8 mouse cellular contexts compared by ENCODE assay signal in the genomic region with DNA sequence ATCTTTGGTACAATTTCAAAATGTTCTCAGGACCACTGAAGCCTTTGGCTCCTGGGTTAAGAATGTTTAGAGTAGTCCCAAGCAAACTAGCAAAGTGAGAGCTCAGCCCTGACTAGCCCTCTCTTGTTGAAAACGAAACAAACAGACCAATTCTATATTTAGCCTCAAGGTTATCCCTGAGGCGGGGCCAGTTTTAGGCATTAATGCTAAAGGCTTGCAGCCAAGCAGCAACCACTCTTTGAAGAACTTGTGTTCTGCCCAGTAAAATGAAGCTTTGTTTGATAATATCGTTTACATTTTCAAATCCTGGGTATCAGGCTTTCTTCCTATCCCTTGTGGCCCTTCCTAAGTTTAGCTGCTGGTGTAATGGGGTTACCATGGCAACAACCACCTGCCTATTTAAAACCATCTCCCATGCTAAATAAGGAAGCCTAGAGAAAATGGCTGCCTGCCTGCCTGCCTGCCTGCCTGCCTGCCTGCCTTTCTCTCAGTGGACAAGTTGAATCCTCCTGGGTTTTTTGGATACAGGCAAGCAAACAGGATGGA.
DNase-seq lines count a peak whose midpoint lies in the region; ATAC-seq and TF ChIP-seq lines count a peak whose summit lies in the region.

No protein-coding gene starts in this region.

- no peaks in the 10 kb centered on the region for H3K9me3 ChIP-seq in heart, postnatal 0 days (replicated peaks; ENCODE audit: control insufficient read depth, low read length)
- H3K9me3 ChIP-seq in limb, embryonic 15.5 days = no peaks in the 10 kb centered on the region

- no peaks in the 10 kb centered on the region for H3K27me3 ChIP-seq in heart, postnatal 0 days (ENCODE audit: control insufficient read depth, insufficient read depth, low read length)
- H3K27me3 ChIP-seq in limb, embryonic 15.5 days = no peaks in the 10 kb centered on the region
- H3K27me3 ChIP-seq in thymus, adult 2 months (ENCODE audit: control insufficient read depth, insufficient read depth, low read length) = no peaks in the 10 kb centered on the region

- no peak for TF ChIP-seq CTCF in heart, postnatal 0 days (IDR thresholded peaks at IDR 0.05; ENCODE audit: low read depth)
- TF ChIP-seq CTCF in thymus, adult 2 months (IDR thresholded peaks at IDR 0.05; ENCODE audit: borderline replicate concordance, control insufficient read depth, extremely low read depth, insufficient read depth, low read length, poor library complexity) = no peak

- TF ChIP-seq EP300 in heart, postnatal 0 days (IDR thresholded peaks at IDR 0.05; ENCODE audit: low read depth) = no peak

- no peak overlapping the region for H3K4me3 ChIP-seq in heart, postnatal 0 days (ENCODE audit: low read depth, low read length)
- no peak overlapping the region for H3K4me3 ChIP-seq in limb, embryonic 15.5 days
- no peak overlapping the region for H3K4me3 ChIP-seq in thymus, adult 2 months (ENCODE audit: control insufficient read depth, insufficient read depth, low read length)

- WGBS in heart, postnatal 0 days = 3% methylated on average over 3 of the region's 3 CpGs
- WGBS in limb, embryonic 15.5 days = 29% methylated on average over 3 of the region's 3 CpGs
- 9% methylated on average over 3 of the region's 3 CpGs for WGBS in thymus, adult 2 months

- no peak overlapping the region for H3K4me2 ChIP-seq in heart, postnatal 0 days (ENCODE audit: low read depth, low read length)
- H3K4me2 ChIP-seq in limb, embryonic 15.5 days = no peak overlapping the region

- H3K9ac ChIP-seq in heart, postnatal 0 days (replicated peaks; ENCODE audit: low read depth, low read length) = no peak overlapping the region
- no peak overlapping the region for H3K9ac ChIP-seq in limb, embryonic 15.5 days

- H3K27ac ChIP-seq in heart, postnatal 0 days (ENCODE audit: low read depth) = peak overlapping the region; percentile 68
- H3K27ac ChIP-seq in limb, embryonic 15.5 days = no peak overlapping the region
- no peak overlapping the region for H3K27ac ChIP-seq in thymus, adult 2 months (ENCODE audit: control insufficient read depth, insufficient read depth, low read length)

- peaks cover 62% of the 10 kb centered on the region for H3K4me1 ChIP-seq in heart, postnatal 0 days (ENCODE audit: control insufficient read depth, insufficient read depth)
- peaks cover 21% of the 10 kb centered on the region for H3K4me1 ChIP-seq in limb, embryonic 15.5 days
- H3K4me1 ChIP-seq in thymus, adult 2 months (replicated peaks; ENCODE audit: control insufficient read depth, insufficient read depth, low read length) = peaks cover 14% of the 10 kb centered on the region

- TF ChIP-seq POLR2A in thymus, adult 2 months (IDR thresholded peaks at IDR 0.05; ENCODE audit: control insufficient read depth, extremely low read depth, insufficient read depth, low read length, poor library complexity) = no peak

- no peaks in the 10 kb centered on the region for H3K36me3 ChIP-seq in heart, postnatal 0 days (replicated peaks; ENCODE audit: control insufficient read depth, insufficient read depth, low read length)
- H3K36me3 ChIP-seq in limb, embryonic 15.5 days = no peaks in the 10 kb centered on the region
- H3K36me3 ChIP-seq in thymus, adult 2 months (ENCODE audit: control insufficient read depth, insufficient read depth, low read length) = no peaks in the 10 kb centered on the region

- peak; percentile 42 for ATAC-seq in heart, postnatal 0 days (ENCODE audit: insufficient read depth, low read depth)
- ATAC-seq in limb, embryonic 15.5 days (ENCODE audit: insufficient number of reproducible peaks, low FRiP score, low TSS enrichment, low read depth) = peak; percentile 37; the same call in 1 of the 2 replicates

- DNase-seq in gastrocnemius, adult 18-20 months (ENCODE audit: low spot score) = peak; percentile 32
- no peak for DNase-seq in gastrocnemius, postnatal 25 days
- DNase-seq in CD4-positive, CD25-positive, alpha-beta regulatory T cell, adult 2 months (ENCODE audit: low read depth, low spot score) = peak; percentile 36
- peak; percentile 52 for DNase-seq in embryo, embryonic 10.5 days (ENCODE audit: low spot score)
- peak; percentile 83 for DNase-seq in heart, postnatal 0 days (ENCODE audit: low spot score)
- DNase-seq in skeletal muscle tissue, adult 2 months (ENCODE audit: low read depth, low spot score) = peak; percentile 55
- DNase-seq in thymus, adult 2 months = no peak

Comparison
In these comparisons a context has a peak if more than half of its experiments do, and no peak if none do; other contexts are left out.
1. DNase-seq: peak in gastrocnemius, adult 18-20 months (single experiment), CD4-positive, CD25-positive, alpha-beta regulatory T cell, adult 2 months (single experiment), embryo, embryonic 10.5 days (single experiment), heart, postnatal 0 days (single experiment) and skeletal muscle tissue, adult 2 months (single experiment); none in gastrocnemius, postnatal 25 days (single experiment) and thymus, adult 2 months (single experiment).